Mouse (Mus musculus): ENCODE measurements at regions not wholly inside any gene's neighbourhood (a gene's known extent, or its start where the extent isn't known, plus 50 kb on each side); places are given as distances from the start of the nearest gene placed in this dataset.

- H3K4me1 ChIP-seq (replicated peaks; ENCODE audit: control insufficient read depth, insufficient read depth, low read length) = no peaks in the 10 kb centered on the region
- H3K27ac ChIP-seq (ENCODE audit: control insufficient read depth, insufficient read depth, low read length) = no peak overlapping the region
- H3K27me3 ChIP-seq (ENCODE audit: control insufficient read depth, insufficient read depth, low read length) = no peaks in the 10 kb centered on the region
- H3K36me3 ChIP-seq (ENCODE audit: control insufficient read depth, insufficient read depth, low read length) = no peaks in the 10 kb centered on the region
- no peak for DNase-seq
- 83% methylated on average over 7 of the region's 7 CpGs for WGBS
- TF ChIP-seq POLR2A (IDR thresholded peaks at IDR 0.05; ENCODE audit: control insufficient read depth, extremely low read depth, insufficient read depth, low read length, poor library complexity) (no peak), CTCF (IDR thresholded peaks at IDR 0.05; ENCODE audit: borderline replicate concordance, control insufficient read depth, extremely low read depth, insufficient read depth, low read length, poor library complexity) (no peak)
- H3K4me3 ChIP-seq (ENCODE audit: control insufficient read depth, insufficient read depth, low read length) = no peak overlapping the region
These were observed 79.2 kb upstream of the Cdh5 start for GRCm38 (mm10) chr8:104022231-104022630.

GRCm38 (mm10) chr8:104022691-104023509 is 78.5 kb upstream of the Cdh5 start:
- 70% methylated on average over 9 of the region's 9 CpGs for WGBS
- Histone ChIP-seq H3K27me3 (ENCODE audit: control insufficient read depth, insufficient read depth, low read length) (no peaks in the 10 kb centered on the region), H3K4me1 (replicated peaks; ENCODE audit: control insufficient read depth, insufficient read depth, low read length) (no peaks in the 10 kb centered on the region), H3K36me3 (ENCODE audit: control insufficient read depth, insufficient read depth, low read length) (no peaks in the 10 kb centered on the region), H3K4me3 (ENCODE audit: control insufficient read depth, insufficient read depth, low read length) (no peak overlapping the region), H3K27ac (ENCODE audit: control insufficient read depth, insufficient read depth, low read length) (no peak overlapping the region)
- TF ChIP-seq CTCF (IDR thresholded peaks at IDR 0.05; ENCODE audit: borderline replicate concordance, control insufficient read depth, extremely low read depth, insufficient read depth, low read length, poor library complexity) (no peak), POLR2A (IDR thresholded peaks at IDR 0.05; ENCODE audit: control insufficient read depth, extremely low read depth, insufficient read depth, low read length, poor library complexity) (no peak)
- no peak for DNase-seq

GRCm38 (mm10) chr8:104027161-104027821 is 74.1 kb upstream of the Cdh5 start:
- no peak for DNase-seq
- Histone ChIP-seq H3K27ac (ENCODE audit: control insufficient read depth, insufficient read depth, low read length) (no peak overlapping the region), H3K4me3 (ENCODE audit: control insufficient read depth, insufficient read depth, low read length) (no peak overlapping the region), H3K36me3 (ENCODE audit: control insufficient read depth, insufficient read depth, low read length) (no peaks in the 10 kb centered on the region), H3K27me3 (ENCODE audit: control insufficient read depth, insufficient read depth, low read length) (no peaks in the 10 kb centered on the region), H3K4me1 (replicated peaks; ENCODE audit: control insufficient read depth, insufficient read depth, low read length) (no peaks in the 10 kb centered on the region)
- TF ChIP-seq CTCF (IDR thresholded peaks at IDR 0.05; ENCODE audit: borderline replicate concordance, control insufficient read depth, extremely low read depth, insufficient read depth, low read length, poor library complexity) = no peak
- WGBS = 73% methylated on average over 11 of the region's 11 CpGs

- Histone ChIP-seq H3K36me3 (ENCODE audit: control insufficient read depth, insufficient read depth, low read length) (no peaks in the 10 kb centered on the region), H3K27me3 (ENCODE audit: control insufficient read depth, insufficient read depth, low read length) (no peaks in the 10 kb centered on the region), H3K4me1 (replicated peaks; ENCODE audit: control insufficient read depth, insufficient read depth, low read length) (no peaks in the 10 kb centered on the region), H3K4me3 (ENCODE audit: control insufficient read depth, insufficient read depth, low read length) (no peak overlapping the region), H3K27ac (ENCODE audit: control insufficient read depth, insufficient read depth, low read length) (no peak overlapping the region)
- peak; percentile 75 for DNase-seq
- 9% methylated on average over 22 of the region's 22 CpGs for WGBS
- no peak for TF ChIP-seq POLR2A (IDR thresholded peaks at IDR 0.05; ENCODE audit: control insufficient read depth, extremely low read depth, insufficient read depth, low read length, poor library complexity)
- peak; percentile 96 for TF ChIP-seq CTCF (IDR thresholded peaks at IDR 0.05; ENCODE audit: borderline replicate concordance, control insufficient read depth, extremely low read depth, insufficient read depth, low read length, poor library complexity)
These were observed 72.8 kb upstream of the Cdh5 start for GRCm38 (mm10) chr8:104028626-104029025.

- Histone ChIP-seq H3K36me3 (ENCODE audit: control insufficient read depth, insufficient read depth, low read length) (no peaks in the 10 kb centered on the region), H3K4me1 (replicated peaks; ENCODE audit: control insufficient read depth, insufficient read depth, low read length) (no peaks in the 10 kb centered on the region), H3K27me3 (ENCODE audit: control insufficient read depth, insufficient read depth, low read length) (no peaks in the 10 kb centered on the region), H3K27ac (ENCODE audit: control insufficient read depth, insufficient read depth, low read length) (no peak overlapping the region), H3K4me3 (ENCODE audit: control insufficient read depth, insufficient read depth, low read length) (no peak overlapping the region)
- TF ChIP-seq POLR2A (IDR thresholded peaks at IDR 0.05; ENCODE audit: control insufficient read depth, extremely low read depth, insufficient read depth, low read length, poor library complexity) = no peak
- TF ChIP-seq CTCF (IDR thresholded peaks at IDR 0.05; ENCODE audit: borderline replicate concordance, control insufficient read depth, extremely low read depth, insufficient read depth, low read length, poor library complexity) = no peak
- WGBS = 89% methylated on average over 2 of the region's 2 CpGs
- DNase-seq = peak; percentile 33
These were observed 69.2 kb upstream of the Cdh5 start for GRCm38 (mm10) chr8:104032179-104032578.

- WGBS = 69% methylated on average over 2 of the region's 2 CpGs
- no peak overlapping the region for H3K4me3 ChIP-seq (ENCODE audit: control insufficient read depth, insufficient read depth, low read length)
- no peaks in the 10 kb centered on the region for H3K36me3 ChIP-seq (ENCODE audit: control insufficient read depth, insufficient read depth, low read length)
- no peak overlapping the region for H3K27ac ChIP-seq (ENCODE audit: control insufficient read depth, insufficient read depth, low read length)
- DNase-seq = no peak
- H3K4me1 ChIP-seq (replicated peaks; ENCODE audit: control insufficient read depth, insufficient read depth, low read length) = no peaks in the 10 kb centered on the region
- no peaks in the 10 kb centered on the region for H3K27me3 ChIP-seq (ENCODE audit: control insufficient read depth, insufficient read depth, low read length)
- TF ChIP-seq CTCF (IDR thresholded peaks at IDR 0.05; ENCODE audit: borderline replicate concordance, control insufficient read depth, extremely low read depth, insufficient read depth, low read length, poor library complexity) = no peak
These were observed 68.3 kb upstream of the Cdh5 start for GRCm38 (mm10) chr8:104033148-104033547.

Measured in thymus, adult 2 months (tissue).